Mouse (Mus musculus) midbrain, embryonic 13.5 days (tissue): Measurements from ENCODE around the gene Antxr1. TPM values are rescaled to one million over a fixed set of nuclear protein-coding genes. Genes with fewer than 3 reads are reported as not detected.

Experiments used
- ATAC-seq: fragments of 200-750 bp; cut with Nextera tagmentation; 2 replicates; pipeline ENCODE4 v1.8.0; 2017; ENCODE audit warnings: mild to moderate bottlenecking, moderate TSS enrichment, moderate library complexity
- H3K27ac ChIP-seq: fragments of 300-500 bp; sonication (generic); 2 replicates; pipeline ENCODE4 v1.5.1; 2015; ENCODE audit warnings: inconsistent platforms, mild to moderate bottlenecking, moderate library complexity
- H3K27me3 ChIP-seq: fragments of 300-500 bp; sonication (generic); 2 replicates; pipeline ENCODE4 v1.6.1; 2015; ENCODE audit warnings: mild to moderate bottlenecking, inconsistent platforms
- H3K36me3 ChIP-seq: fragments of 300-500 bp; sonication (generic); 2 replicates; pipeline ENCODE4 v1.6.1; 2015; ENCODE audit warnings: mild to moderate bottlenecking, inconsistent platforms
- H3K4me1 ChIP-seq: fragments of 300-500 bp; sonication (generic); replicated peaks from 2 replicates; pipeline ENCODE4 v1.6.1; 2015; ENCODE audit warnings: inconsistent platforms
- H3K4me2 ChIP-seq: fragments of 300-500 bp; sonication (generic); replicated peaks from 2 replicates; pipeline ENCODE4 v1.6.1; 2015; ENCODE audit warnings: moderate library complexity, mild to moderate bottlenecking, inconsistent platforms
- H3K4me3 ChIP-seq: fragments of 300-500 bp; sonication (generic); replicated peaks from 2 replicates; pipeline ENCODE4 v1.5.1; 2015; ENCODE audit warnings: mild to moderate bottlenecking, inconsistent platforms
- H3K9ac ChIP-seq: fragments of 300-500 bp; sonication (generic); replicated peaks from 2 replicates; pipeline ENCODE4 v1.6.1; 2015; ENCODE audit warnings: mild to moderate bottlenecking, inconsistent platforms
- H3K9me3 ChIP-seq: fragments of 300-500 bp; sonication (generic); 2 replicates; pipeline ENCODE4 v1.6.1; 2016; ENCODE audit warnings: mild to moderate bottlenecking, inconsistent platforms
- WGBS: fragments of 180-500 bp; shearing (Covaris S2); methylation state at CpG from one replicate; pipeline ENCODE4 v1.1.7; 2015; 5-methylcytosine and 5-hydroxymethylcytosine counted together
- polyA plus RNA-seq: library from polyadenylated mRNA; unstranded; fragments of >200 nt; fragmentation: Nextera tagmentation; extraction: Ambion mirVana; gene quantifications from 2 replicates; pipeline ENCODE4 v1.2.1, GENCODE M21; 2015

Gene Antxr1
- polyA plus RNA-seq, 1 experiment from 2014 or later = 2.9 TPM

DNA sequence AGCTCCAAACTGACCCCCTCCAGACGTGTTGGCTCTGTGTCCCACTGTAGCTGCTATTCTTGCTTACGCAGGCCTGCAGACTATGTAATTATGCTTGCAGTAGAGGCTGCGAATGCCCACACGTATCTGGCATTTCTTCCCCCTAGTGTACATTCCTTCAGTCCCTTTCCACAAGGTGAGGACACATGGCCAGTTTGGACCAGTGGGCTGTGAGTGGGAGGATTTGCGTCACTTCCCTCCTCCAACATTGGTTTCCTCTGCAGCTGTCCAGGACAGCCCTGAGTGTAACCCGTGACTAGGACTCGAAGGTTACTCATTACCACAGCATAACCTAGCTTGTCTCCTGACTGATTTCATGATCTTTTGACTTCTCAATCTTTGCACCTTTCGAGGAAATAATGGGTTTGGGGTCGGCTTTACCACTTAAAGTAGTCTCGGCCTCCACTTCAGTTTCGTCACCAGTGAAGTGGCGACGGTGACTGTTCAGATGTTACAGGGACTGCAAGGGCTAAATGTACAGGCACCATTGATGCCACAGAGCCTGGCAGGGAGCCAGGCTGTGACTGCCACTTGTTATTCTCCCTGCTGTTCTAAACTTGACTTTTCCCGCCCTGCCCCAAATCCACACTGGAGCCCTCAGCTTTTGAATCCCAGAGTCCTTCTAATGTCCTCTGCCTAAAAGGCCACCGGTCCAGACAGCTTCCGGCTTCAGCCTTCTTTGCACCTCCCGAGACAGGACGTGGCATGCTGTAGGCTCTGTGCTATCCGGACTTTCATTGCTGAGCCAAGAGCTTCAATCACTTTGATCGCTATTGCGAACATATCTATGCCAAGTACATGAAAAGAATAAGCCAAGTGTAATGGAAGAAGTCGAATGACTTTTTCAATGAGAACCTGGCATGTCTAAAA lies 7.1 kb downstream of the Antxr1 start:
- ATAC-seq = no peak
- no peaks in the 10 kb centered on the region for H3K27me3 ChIP-seq
- no peaks in the 10 kb centered on the region for H3K9me3 ChIP-seq
- H3K4me3 ChIP-seq = no peak overlapping the region
- H3K36me3 ChIP-seq = no peaks in the 10 kb centered on the region
- no peak overlapping the region for H3K9ac ChIP-seq
- peaks cover 13% of the 10 kb centered on the region for H3K4me1 ChIP-seq
- WGBS = 81% methylated on average over 22 of the region's 22 CpGs
- no peak overlapping the region for H3K27ac ChIP-seq
- no peak overlapping the region for H3K4me2 ChIP-seq

DNA sequence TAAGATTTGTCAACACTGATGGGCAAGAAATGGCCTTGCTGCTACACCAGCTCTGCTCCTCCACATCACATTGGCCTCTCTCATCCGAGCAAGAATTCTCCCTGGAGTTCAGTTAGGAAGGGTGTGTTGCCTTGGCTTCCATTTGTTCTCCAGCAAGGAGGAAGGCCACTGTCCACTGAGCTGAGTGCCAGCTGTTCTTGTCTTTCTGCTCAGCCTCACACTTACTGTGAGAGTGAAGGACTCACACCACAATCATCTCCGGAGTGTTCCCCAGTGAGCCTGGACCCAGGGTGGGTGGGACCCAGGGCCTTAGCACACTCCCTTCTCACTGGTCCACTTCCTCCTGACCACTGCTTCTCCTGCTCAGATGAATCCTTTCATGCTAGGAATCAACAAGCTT lies 8.7 kb downstream of the Antxr1 start:
- H3K9me3 ChIP-seq = no peaks in the 10 kb centered on the region
- no peak for ATAC-seq
- H3K27ac ChIP-seq = no peak overlapping the region
- no peaks in the 10 kb centered on the region for H3K27me3 ChIP-seq
- H3K4me2 ChIP-seq = no peak overlapping the region
- WGBS = 91% methylated on average over 2 of the region's 2 CpGs
- H3K9ac ChIP-seq = no peak overlapping the region
- H3K36me3 ChIP-seq = no peaks in the 10 kb centered on the region
- 0 out of 2 replicates have a peak, but pooled peaks cover 8% of the 10 kb centered on the region for H3K4me1 ChIP-seq
- H3K4me3 ChIP-seq = no peak overlapping the region

DNA sequence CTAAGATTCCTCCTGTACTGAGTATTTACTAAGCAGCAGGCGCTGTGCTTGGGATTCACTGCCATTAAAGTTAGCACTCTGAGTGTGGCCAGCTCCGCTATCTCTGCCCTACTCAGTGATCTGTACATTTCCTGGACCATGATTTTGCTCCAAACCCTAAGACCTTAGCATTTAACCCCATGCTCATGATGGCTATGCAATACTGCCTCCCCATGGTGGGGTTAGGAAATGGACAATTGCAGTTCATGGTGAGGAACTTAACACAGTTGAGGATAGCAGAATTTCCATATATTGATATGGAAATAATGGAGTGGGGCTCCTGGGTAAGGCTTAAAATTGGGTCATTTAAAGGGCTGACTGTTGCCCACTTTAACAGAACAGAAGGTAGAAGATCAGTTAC lies 12.2 kb downstream of the Antxr1 start:
- no peak overlapping the region for H3K27ac ChIP-seq
- H3K9ac ChIP-seq = no peak overlapping the region
- no peaks in the 10 kb centered on the region for H3K27me3 ChIP-seq
- no peak overlapping the region for H3K4me3 ChIP-seq
- H3K4me1 ChIP-seq = 0 out of 2 replicates have a peak, but pooled peaks cover 3% of the 10 kb centered on the region
- H3K9me3 ChIP-seq = no peaks in the 10 kb centered on the region
- WGBS = 85% methylated on average over 2 of the region's 2 CpGs
- ATAC-seq = no peak
- H3K36me3 ChIP-seq = no peaks in the 10 kb centered on the region
- H3K4me2 ChIP-seq = no peak overlapping the region

DNA sequence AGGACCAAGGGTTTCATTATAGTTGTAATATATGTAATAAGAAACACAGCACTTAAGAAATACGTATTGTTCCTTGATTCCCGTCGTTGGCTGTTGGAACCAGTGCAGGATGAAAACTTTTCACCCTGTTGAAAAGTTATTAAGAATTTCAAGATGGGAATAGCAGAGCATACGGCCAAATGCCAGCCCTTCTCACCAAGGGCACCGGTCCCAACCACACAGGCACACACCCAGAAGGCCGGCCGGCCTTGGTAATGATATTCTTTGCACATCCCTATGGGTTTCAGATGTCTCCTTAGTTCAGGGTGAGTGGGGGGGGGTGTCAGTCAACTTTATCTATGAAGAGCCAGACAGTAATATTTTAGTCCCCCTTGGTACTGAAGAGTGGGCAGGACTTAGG lies 17.0 kb downstream of the Antxr1 start:
- Histone ChIP-seq H3K27me3 (no peaks in the 10 kb centered on the region), H3K4me2 (no peak overlapping the region), H3K4me3 (no peak overlapping the region), H3K9me3 (no peaks in the 10 kb centered on the region), H3K27ac (no peak overlapping the region), H3K36me3 (no peaks in the 10 kb centered on the region), H3K9ac (no peak overlapping the region), H3K4me1 (no peaks in the 10 kb centered on the region; the same call in 1 of the 2 replicates)
- 95% methylated on average over 7 of the region's 7 CpGs for WGBS
- ATAC-seq = no peak

DNA sequence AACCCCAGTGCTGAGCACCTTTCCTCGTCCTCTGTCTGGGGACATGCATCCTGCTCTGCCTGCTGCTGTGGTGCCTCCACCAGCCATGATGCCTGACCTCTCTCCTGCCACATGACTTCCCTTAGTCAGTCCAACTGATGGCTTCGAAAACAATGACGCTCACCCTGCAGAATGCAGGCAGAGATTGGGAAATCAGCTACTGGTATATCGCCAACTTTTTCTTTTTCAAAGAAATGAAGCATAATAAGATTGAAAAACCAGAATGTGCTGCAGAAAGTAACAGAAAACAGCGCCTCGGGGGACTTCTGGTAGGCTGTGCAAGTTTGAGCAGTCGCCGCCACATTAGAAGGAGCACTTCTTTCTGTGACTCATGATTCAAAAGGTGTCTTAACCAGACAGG lies 18.7 kb downstream of the Antxr1 start:
- H3K9ac ChIP-seq = no peak overlapping the region
- no peak overlapping the region for H3K27ac ChIP-seq
- no peak overlapping the region for H3K4me2 ChIP-seq
- no peak for ATAC-seq
- no peaks in the 10 kb centered on the region for H3K27me3 ChIP-seq
- 87% methylated on average over 8 of the region's 8 CpGs for WGBS
- no peaks in the 10 kb centered on the region for H3K36me3 ChIP-seq
- no peaks in the 10 kb centered on the region; the same call in 1 of the 2 replicates for H3K4me1 ChIP-seq
- H3K9me3 ChIP-seq = no peaks in the 10 kb centered on the region
- H3K4me3 ChIP-seq = no peak overlapping the region

DNA sequence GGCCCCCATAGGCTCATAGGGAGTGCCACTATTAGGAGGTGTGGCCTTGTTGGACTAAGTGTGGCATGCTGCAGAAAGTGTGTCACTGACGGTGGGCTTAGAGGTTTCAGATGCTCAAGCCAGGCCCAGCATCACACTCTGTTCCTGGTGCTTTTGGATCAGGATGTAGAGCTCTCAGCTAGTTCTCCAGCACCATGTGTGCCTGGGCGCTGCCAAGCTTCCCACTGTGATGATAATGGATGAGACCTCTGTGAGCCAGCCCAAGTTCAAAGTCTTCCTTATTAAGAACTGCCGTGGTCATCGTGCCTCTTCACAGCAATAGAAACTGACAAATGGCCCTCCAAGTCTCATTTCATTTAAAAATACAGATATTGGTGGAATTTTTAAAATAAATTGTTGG lies 22.9 kb downstream of the Antxr1 start:
- H3K27me3 ChIP-seq = no peaks in the 10 kb centered on the region
- no peaks in the 10 kb centered on the region; the same call in 1 of the 2 replicates for H3K4me1 ChIP-seq
- 87% methylated on average over 4 of the region's 4 CpGs for WGBS
- H3K4me2 ChIP-seq = no peak overlapping the region
- peaks cover 19% of the 10 kb centered on the region; the same call in 1 of the 2 replicates for H3K36me3 ChIP-seq
- no peak overlapping the region for H3K9ac ChIP-seq
- no peak for ATAC-seq
- no peak overlapping the region for H3K27ac ChIP-seq
- H3K9me3 ChIP-seq = no peaks in the 10 kb centered on the region
- no peak overlapping the region for H3K4me3 ChIP-seq

DNA sequence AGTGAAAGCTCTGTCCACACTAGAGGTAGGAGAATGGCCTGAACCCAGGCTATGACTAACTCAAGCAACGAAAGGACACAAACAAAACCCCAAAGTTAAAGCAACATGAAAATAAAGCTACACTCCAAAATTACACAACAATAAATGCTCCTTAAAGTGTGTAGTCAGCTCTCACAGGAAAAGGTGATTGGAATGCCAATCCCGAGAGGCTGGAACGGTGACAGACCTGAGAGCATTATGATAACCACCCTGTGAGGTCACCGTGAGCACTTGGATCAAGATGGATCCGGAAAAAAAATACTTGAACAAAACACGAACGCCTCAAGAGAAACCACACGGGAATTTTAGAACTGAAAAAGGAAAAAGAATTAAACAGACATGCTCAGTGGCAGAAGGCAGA lies 31.1 kb downstream of the Antxr1 start:
- Histone ChIP-seq H3K36me3 (peaks cover 16% of the 10 kb centered on the region; the same call in 1 of the 2 replicates), H3K9ac (no peak overlapping the region), H3K9me3 (no peaks in the 10 kb centered on the region), H3K27ac (no peak overlapping the region), H3K4me2 (no peak overlapping the region), H3K4me3 (no peak overlapping the region), H3K27me3 (no peaks in the 10 kb centered on the region), H3K4me1 (peaks cover 6% of the 10 kb centered on the region; the same call in 1 of the 2 replicates)
- ATAC-seq = no peak
- WGBS = 89% methylated on average over 8 of the region's 8 CpGs

DNA sequence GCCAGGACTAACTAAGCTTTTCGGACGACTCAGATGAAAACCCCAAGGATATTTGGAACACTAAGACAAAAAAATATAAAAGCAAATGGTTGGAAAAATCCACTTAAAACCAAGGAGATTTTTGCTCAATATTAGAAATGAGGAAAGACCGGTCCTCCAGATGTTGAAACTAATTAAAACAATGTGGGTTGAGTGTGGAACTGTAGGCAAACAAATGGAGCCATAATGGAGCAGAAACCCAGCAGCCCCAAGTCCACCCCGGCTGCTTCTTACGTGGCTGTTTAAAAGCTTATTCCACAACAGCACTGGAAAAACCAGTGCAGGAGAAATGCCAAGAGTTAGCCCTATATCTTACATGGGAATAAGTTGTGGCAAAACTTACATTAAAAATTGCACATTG lies 32.9 kb downstream of the Antxr1 start:
- no peaks in the 10 kb centered on the region for H3K27me3 ChIP-seq
- H3K27ac ChIP-seq = no peak overlapping the region
- H3K4me2 ChIP-seq = no peak overlapping the region
- H3K4me3 ChIP-seq = no peak overlapping the region
- H3K9me3 ChIP-seq = no peaks in the 10 kb centered on the region
- 0 out of 2 replicates have a peak, but pooled peaks cover 6% of the 10 kb centered on the region for H3K36me3 ChIP-seq
- WGBS = 73% methylated on average over 5 of the region's 5 CpGs
- no peak overlapping the region for H3K9ac ChIP-seq
- no peak for ATAC-seq
- peaks cover 6% of the 10 kb centered on the region; the same call in 1 of the 2 replicates for H3K4me1 ChIP-seq

DNA sequence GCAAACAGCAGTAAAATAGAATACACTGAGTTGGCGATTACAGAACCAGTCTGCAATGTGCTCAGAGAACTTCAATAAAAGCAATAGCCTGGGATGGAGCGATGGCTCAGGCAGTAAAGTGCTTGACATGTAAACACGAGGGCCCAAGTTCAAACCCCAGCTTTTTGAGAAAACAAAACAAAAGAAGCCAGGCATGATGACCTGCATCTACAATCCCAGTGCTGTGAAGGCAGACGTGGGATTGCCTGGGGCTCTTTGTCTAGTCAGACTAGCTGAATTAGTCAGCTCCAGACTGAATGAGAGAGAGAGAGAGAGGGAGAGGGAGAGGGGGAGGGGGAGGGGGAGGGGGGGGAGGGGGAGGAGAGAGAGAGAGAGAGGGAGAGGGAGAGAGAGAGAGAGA lies 33.6 kb downstream of the Antxr1 start:
- no peak for ATAC-seq
- H3K9ac ChIP-seq = no peak overlapping the region
- H3K4me3 ChIP-seq = no peak overlapping the region
- no peaks in the 10 kb centered on the region for H3K9me3 ChIP-seq
- no peak overlapping the region for H3K4me2 ChIP-seq
- 42% methylated on average over 4 of the region's 4 CpGs for WGBS
- no peak overlapping the region for H3K27ac ChIP-seq
- H3K36me3 ChIP-seq = no peaks in the 10 kb centered on the region
- peaks cover 6% of the 10 kb centered on the region; the same call in 1 of the 2 replicates for H3K4me1 ChIP-seq
- no peaks in the 10 kb centered on the region for H3K27me3 ChIP-seq

DNA sequence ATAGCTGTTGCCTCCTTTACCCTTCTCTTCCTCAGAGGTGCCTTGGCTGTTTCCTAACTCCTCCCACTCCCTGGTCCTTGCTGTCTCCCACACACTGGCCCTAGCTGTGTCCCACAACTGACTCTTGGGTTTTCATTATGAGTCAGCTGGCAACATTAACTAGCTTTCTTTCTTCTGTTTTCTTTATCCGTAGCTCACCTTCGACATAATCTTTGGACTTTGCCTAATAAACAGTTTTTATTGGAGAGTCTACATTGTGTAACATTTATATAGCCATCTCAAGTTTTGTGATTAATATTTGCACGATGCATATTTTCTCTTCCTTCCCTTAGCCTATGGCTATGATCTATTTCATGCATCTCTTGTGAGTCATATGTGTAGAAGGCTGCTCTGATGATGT lies 40.7 kb downstream of the Antxr1 start:
- H3K9ac ChIP-seq = no peak overlapping the region
- H3K4me2 ChIP-seq = no peak overlapping the region
- H3K27me3 ChIP-seq = no peaks in the 10 kb centered on the region
- no peak overlapping the region for H3K4me3 ChIP-seq
- no peaks in the 10 kb centered on the region for H3K9me3 ChIP-seq
- ATAC-seq = no peak
- no peaks in the 10 kb centered on the region for H3K36me3 ChIP-seq
- 93% methylated on average over 3 of the region's 3 CpGs for WGBS
- H3K4me1 ChIP-seq = no peaks in the 10 kb centered on the region
- no peak overlapping the region for H3K27ac ChIP-seq

DNA sequence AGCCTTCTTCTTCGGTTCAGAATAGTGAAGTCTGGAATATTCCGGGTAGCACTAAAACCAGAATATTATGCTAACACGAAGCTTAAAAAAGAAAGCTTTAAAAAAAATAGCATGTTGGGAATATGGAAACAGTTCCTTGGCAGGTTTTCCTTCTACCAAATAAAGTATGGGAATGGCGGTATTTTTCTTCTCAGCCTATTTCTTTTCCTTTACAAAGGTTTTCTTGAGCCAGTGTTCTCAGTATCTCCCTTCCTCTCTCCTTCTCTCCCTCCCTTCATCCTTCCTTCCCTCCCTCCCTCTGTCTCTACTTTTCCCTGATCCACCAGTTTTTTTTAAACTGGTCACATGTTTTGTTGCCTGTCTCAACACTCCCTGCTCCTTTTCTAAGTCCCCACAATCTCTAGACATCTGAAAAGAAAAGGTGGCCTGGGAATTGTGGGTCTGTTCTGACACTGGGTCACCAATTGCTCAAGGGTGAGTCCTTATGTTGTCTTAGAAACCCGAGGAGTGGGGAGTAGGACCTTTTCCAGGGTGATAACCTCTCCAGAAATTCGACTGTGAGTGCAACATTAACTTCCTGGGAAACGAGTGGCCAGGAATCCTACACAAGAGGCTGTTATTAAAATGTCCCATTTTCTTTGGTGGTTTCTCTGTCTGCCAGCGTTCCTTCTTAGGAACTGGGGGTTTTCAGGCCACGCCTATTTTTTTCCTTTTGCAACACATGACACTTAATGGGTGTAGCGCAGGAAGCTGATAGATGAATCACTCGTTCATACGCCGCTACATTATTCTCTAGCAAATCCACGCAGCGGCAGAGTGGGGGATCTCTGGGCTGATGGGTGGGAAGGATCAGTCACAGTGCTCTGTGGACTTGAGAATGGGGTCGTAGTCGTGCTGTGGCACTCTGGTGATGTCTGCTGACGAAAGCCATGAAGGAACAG lies 42.4 kb downstream of the Antxr1 start:
- no peak overlapping the region for H3K4me2 ChIP-seq
- H3K4me3 ChIP-seq = no peak overlapping the region
- no peak overlapping the region for H3K9ac ChIP-seq
- H3K9me3 ChIP-seq = no peaks in the 10 kb centered on the region
- H3K27me3 ChIP-seq = no peaks in the 10 kb centered on the region
- no peaks in the 10 kb centered on the region for H3K36me3 ChIP-seq
- ATAC-seq = no peak
- no peaks in the 10 kb centered on the region for H3K4me1 ChIP-seq
- no peak overlapping the region for H3K27ac ChIP-seq
- whole genome bisulfite sequencing = 92% methylated on average over 18 of the region's 18 CpGs

DNA sequence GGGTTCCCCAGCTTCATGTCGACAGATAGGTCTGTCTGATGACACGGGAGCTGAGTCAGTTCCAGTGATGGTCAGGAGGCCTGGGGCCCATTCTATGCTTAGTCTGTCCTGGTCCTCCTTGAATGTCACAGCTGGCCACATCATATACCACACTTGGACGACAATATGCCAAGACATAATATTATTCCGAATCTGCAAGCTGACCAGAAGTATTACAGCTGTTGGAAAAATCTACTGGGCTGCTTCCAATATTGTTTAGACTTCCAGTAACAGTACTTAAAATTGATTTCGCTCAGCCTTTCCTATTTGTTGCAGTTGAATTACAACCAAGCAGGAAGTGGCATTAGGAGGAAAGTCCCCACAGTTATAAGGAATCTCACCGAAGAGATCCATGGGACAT lies 48.4 kb downstream of the Antxr1 start:
- H3K36me3 ChIP-seq = 0 out of 2 replicates have a peak, but pooled peaks cover 3% of the 10 kb centered on the region
- no peaks in the 10 kb centered on the region for H3K27me3 ChIP-seq
- no peaks in the 10 kb centered on the region for H3K4me1 ChIP-seq
- no peak overlapping the region for H3K27ac ChIP-seq
- no peak for ATAC-seq
- no peak overlapping the region for H3K4me2 ChIP-seq
- 93% methylated on average over 6 of the region's 6 CpGs for WGBS
- no peak overlapping the region for H3K4me3 ChIP-seq
- H3K9ac ChIP-seq = no peak overlapping the region
- H3K9me3 ChIP-seq = no peaks in the 10 kb centered on the region
